In genomic region chr19:10375260-10375659, GRCm38 (mm10) we compare ENCODE assay signal across 16 mouse cellular contexts. TPM values are rescaled to one million over a fixed set of nuclear protein-coding genes. Genes with fewer than 3 reads are reported as not detected.
DNase-seq lines count a peak whose midpoint lies in the region; ATAC-seq and TF ChIP-seq lines count a peak whose summit lies in the region.
"Had no signal": no experiment of that assay in that cellular context is flagged by ENCODE, and none has a peak within 500 bp of the region (broad histone marks: within the 10 kb centered on the region; RNA-seq: fewer than 3 reads in every experiment).

No protein-coding gene starts in this region.

- H3K27ac ChIP-seq in kidney, postnatal 0 days: no peak overlapping the region
- no peak overlapping the region for H3K27ac ChIP-seq in kidney, embryonic 14.5 days (ENCODE audit: low read depth, low read length)
- no peak overlapping the region for H3K27ac ChIP-seq in heart, embryonic 15.5 days
- no peak overlapping the region for H3K27ac ChIP-seq in stomach, postnatal 0 days (replicated peaks)
- no peak overlapping the region for H3K27ac ChIP-seq in midbrain, embryonic 13.5 days
- H3K27ac ChIP-seq: limb, embryonic 13.5 days; neural tube, embryonic 13.5 days had no signal

- H3K9me3 ChIP-seq in kidney, postnatal 0 days (replicated peaks; ENCODE audit: low read length): no peaks in the 10 kb centered on the region
- H3K9me3 ChIP-seq in kidney, embryonic 14.5 days (ENCODE audit: control insufficient read depth, low read length): peaks cover 5% of the 10 kb centered on the region; the same call in 1 of the 2 replicates
- H3K9me3 ChIP-seq in heart, embryonic 15.5 days (replicated peaks): no peaks in the 10 kb centered on the region
- no peaks in the 10 kb centered on the region for H3K9me3 ChIP-seq in stomach, postnatal 0 days (ENCODE audit: control insufficient read depth, low read length)
- H3K9me3 ChIP-seq in midbrain, embryonic 13.5 days: no peaks in the 10 kb centered on the region
- H3K9me3 ChIP-seq: neural tube, embryonic 13.5 days had no signal

- peak; percentile 21 for DNase-seq in kidney, postnatal 0 days (ENCODE audit: low spot score)
- DNase-seq in lung, adult 2 months: peak; percentile 16
- peak; percentile 59 for DNase-seq in stomach, postnatal 0 days (ENCODE audit: low spot score)
- DNase-seq in layer of hippocampus, postnatal 14 days (ENCODE audit: low spot score in 2 of 2): no peak
- DNase-seq: cerebellum, adult 9-10 months; kidney, adult 9 months; liver, postnatal 0 days; retina, postnatal 1 day; spleen, adult 18-20 months had no signal

- ATAC-seq in kidney, postnatal 0 days (replicated peaks; ENCODE audit: low FRiP score, low read depth): no peak
- no peak for ATAC-seq in kidney, embryonic 14.5 days (ENCODE audit: low FRiP score, low TSS enrichment)
- ATAC-seq in heart, embryonic 15.5 days (replicated peaks; ENCODE audit: insufficient number of reproducible peaks, insufficient read depth, low FRiP score, low read depth): peak; percentile 43; the same call in 1 of the 2 replicates
- peak; percentile 92 for ATAC-seq in stomach, postnatal 0 days (ENCODE audit: low FRiP score, low TSS enrichment)
- ATAC-seq in midbrain, embryonic 13.5 days: no peak
- ATAC-seq: liver, postnatal 0 days; midbrain, embryonic 16.5 days had no signal

- H3K4me3 ChIP-seq in kidney, postnatal 0 days (replicated peaks; ENCODE audit: low read depth, low read length): no peak overlapping the region
- no peak overlapping the region for H3K4me3 ChIP-seq in kidney, embryonic 14.5 days (ENCODE audit: low read length)
- H3K4me3 ChIP-seq in heart, embryonic 15.5 days: no peak overlapping the region
- no peak overlapping the region for H3K4me3 ChIP-seq in lung, adult 2 months (replicated peaks; ENCODE audit: extremely low read depth, low read depth, low read length)
- no peak overlapping the region for H3K4me3 ChIP-seq in stomach, postnatal 0 days (ENCODE audit: low read depth, low read length)
- H3K4me3 ChIP-seq in midbrain, embryonic 13.5 days (replicated peaks): no peak overlapping the region
- H3K4me3 ChIP-seq: limb, embryonic 13.5 days; neural tube, embryonic 13.5 days had no signal

- 0 out of 2 replicates have a peak, but pooled peaks cover 2% of the 10 kb centered on the region for H3K27me3 ChIP-seq in kidney, postnatal 0 days (ENCODE audit: insufficient read depth, low read length)
- no peaks in the 10 kb centered on the region for H3K27me3 ChIP-seq in kidney, embryonic 14.5 days (ENCODE audit: control insufficient read depth, insufficient read depth, low read length)
- H3K27me3 ChIP-seq in heart, embryonic 15.5 days: peaks cover 31% of the 10 kb centered on the region
- H3K27me3 ChIP-seq in stomach, postnatal 0 days (ENCODE audit: control insufficient read depth, insufficient read depth, low read length): no peaks in the 10 kb centered on the region
- H3K27me3 ChIP-seq in midbrain, embryonic 13.5 days: no peaks in the 10 kb centered on the region

- 67% methylated on average over 5 of the region's 5 CpGs for WGBS in kidney, postnatal 0 days
- 65% methylated on average over 5 of the region's 5 CpGs for WGBS in kidney, embryonic 14.5 days
- WGBS in heart, embryonic 15.5 days: 48% methylated on average over 5 of the region's 5 CpGs
- WGBS in lung, adult 2 months: 55% methylated on average over 5 of the region's 5 CpGs
- WGBS in stomach, postnatal 0 days: 61% methylated on average over 5 of the region's 5 CpGs
- WGBS in midbrain, embryonic 13.5 days: 83% methylated on average over 5 of the region's 5 CpGs

- TF ChIP-seq CTCF in kidney, postnatal 0 days (IDR thresholded peaks at IDR 0.05; ENCODE audit: low read depth): no peak
- TF ChIP-seq CTCF in lung, adult 2 months (IDR thresholded peaks at IDR 0.05; ENCODE audit: insufficient read depth, low read length): no peak
- TF ChIP-seq CTCF in stomach, postnatal 0 days (IDR thresholded peaks at IDR 0.05; ENCODE audit: low read depth): no peak

- TF ChIP-seq EP300 in stomach, postnatal 0 days (optimal IDR thresholded peaks at IDR 0.05): no peak

- H3K9ac ChIP-seq in kidney, postnatal 0 days (ENCODE audit: low read depth, low read length): no peak overlapping the region
- H3K9ac ChIP-seq in kidney, embryonic 14.5 days (ENCODE audit: low read depth, low read length): no peak overlapping the region
- no peak overlapping the region for H3K9ac ChIP-seq in heart, embryonic 15.5 days
- no peak overlapping the region for H3K9ac ChIP-seq in stomach, postnatal 0 days (ENCODE audit: low read length)
- no peak overlapping the region for H3K9ac ChIP-seq in midbrain, embryonic 13.5 days (replicated peaks)
- H3K9ac ChIP-seq: limb, embryonic 13.5 days; liver, postnatal 0 days; neural tube, embryonic 13.5 days had no signal

- no peaks in the 10 kb centered on the region for H3K36me3 ChIP-seq in kidney, postnatal 0 days (ENCODE audit: insufficient read depth, low read length)
- no peaks in the 10 kb centered on the region for H3K36me3 ChIP-seq in kidney, embryonic 14.5 days (ENCODE audit: control insufficient read depth, insufficient read depth, low read length)
- no peaks in the 10 kb centered on the region for H3K36me3 ChIP-seq in heart, embryonic 15.5 days
- no peaks in the 10 kb centered on the region for H3K36me3 ChIP-seq in stomach, postnatal 0 days (ENCODE audit: control insufficient read depth, insufficient read depth, low read length)
- H3K36me3 ChIP-seq in midbrain, embryonic 13.5 days: no peaks in the 10 kb centered on the region
- H3K36me3 ChIP-seq: limb, embryonic 13.5 days; neural tube, embryonic 13.5 days had no signal

- peak; percentile 40; the same call in 1 of the 2 replicates for TF ChIP-seq POLR2A in lung, adult 2 months (IDR thresholded peaks at IDR 0.05; ENCODE audit: borderline replicate concordance, extremely low read depth, low read depth, low read length)

- H3K4me1 ChIP-seq in kidney, postnatal 0 days (replicated peaks; ENCODE audit: insufficient read depth, low read length): no peaks in the 10 kb centered on the region
- H3K4me1 ChIP-seq in kidney, embryonic 14.5 days (ENCODE audit: control insufficient read depth, insufficient read depth, low read length): 0 out of 2 replicates have a peak, but pooled peaks cover 6% of the 10 kb centered on the region
- peaks cover 4% of the 10 kb centered on the region; the same call in 1 of the 2 replicates for H3K4me1 ChIP-seq in heart, embryonic 15.5 days (replicated peaks)
- H3K4me1 ChIP-seq in lung, adult 2 months (ENCODE audit: control insufficient read depth, insufficient read depth, low read length): no peaks in the 10 kb centered on the region; the same call in 1 of the 2 replicates
- H3K4me1 ChIP-seq in stomach, postnatal 0 days (replicated peaks; ENCODE audit: control insufficient read depth, insufficient read depth): no peaks in the 10 kb centered on the region
- no peaks in the 10 kb centered on the region for H3K4me1 ChIP-seq in midbrain, embryonic 13.5 days (replicated peaks)
- H3K4me1 ChIP-seq: limb, embryonic 13.5 days had no signal

- H3K4me2 ChIP-seq in kidney, postnatal 0 days (ENCODE audit: low read length): no peak overlapping the region
- no peak overlapping the region for H3K4me2 ChIP-seq in kidney, embryonic 14.5 days (replicated peaks; ENCODE audit: low read depth, low read length)
- no peak overlapping the region for H3K4me2 ChIP-seq in heart, embryonic 15.5 days
- H3K4me2 ChIP-seq in stomach, postnatal 0 days (replicated peaks; ENCODE audit: low read depth): no peak overlapping the region
- no peak overlapping the region for H3K4me2 ChIP-seq in midbrain, embryonic 13.5 days (replicated peaks)
- H3K4me2 ChIP-seq: limb, embryonic 13.5 days; neural tube, embryonic 13.5 days had no signal

RNA-seq across cellular contexts. Expression of gene Syt7, which starts 13.6 kb away (rescaled TPM):
- 1.2 and 1.7 TPM in 2 replicates for polyA plus RNA-seq in kidney, postnatal 0 days (2015; fragmentation: Nextera tagmentation; extraction: Ambion mirVana)
- 2.1 and 2.3 TPM in 2 replicates for polyA plus RNA-seq in kidney, embryonic 14.5 days (2014; fragmentation: Nextera tagmentation; extraction: Ambion mirVana)
- polyA plus RNA-seq in heart, embryonic 15.5 days (2015; fragmentation: Nextera tagmentation; extraction: Ambion mirVana): 0.48 and 0.94 TPM in 2 replicates
- polyA plus RNA-seq in lung, adult 2 months (2012; rRNA removed): 10.9 and 11.7 TPM in 2 replicates
- polyA plus RNA-seq in stomach, postnatal 0 days (2015; fragmentation: Nextera tagmentation; extraction: Ambion mirVana): 2.7 and 4.3 TPM in 2 replicates
- 100 to 1,000 TPM; 277 to 282 TPM for total RNA-seq in layer of hippocampus, postnatal 14 days (2021)
- 8.2 and 8.8 TPM in 2 replicates for polyA plus RNA-seq in midbrain, embryonic 13.5 days (2015; fragmentation: Nextera tagmentation; extraction: Ambion mirVana)
- total RNA-seq: MEL had no signal

Comparison
In these comparisons a context has a peak if more than half of its experiments do, and no peak if none do; other contexts are left out.
1. ATAC-seq: peak in heart, embryonic 15.5 days (single experiment) and stomach, postnatal 0 days (single experiment); none in kidney, postnatal 0 days (single experiment), kidney, embryonic 14.5 days (single experiment) and midbrain, embryonic 13.5 days (single experiment).
2. DNase-seq: peak in kidney, postnatal 0 days (single experiment), lung, adult 2 months (single experiment) and stomach, postnatal 0 days (single experiment); none in layer of hippocampus, postnatal 14 days (0 of 2).